20 mouse cellular contexts compared by ENCODE assay signal in genomic region chr9:48796267-48796822, GRCm38 (mm10). TPM values are rescaled to one million over a fixed set of nuclear protein-coding genes. Genes with fewer than 3 reads are reported as not detected.
DNase-seq lines count a peak whose midpoint lies in the region; ATAC-seq and TF ChIP-seq lines count a peak whose summit lies in the region.
"Had no signal": no experiment of that assay in that cellular context is flagged by ENCODE, and none has a peak within 500 bp of the region (broad histone marks: within the 10 kb centered on the region; RNA-seq: fewer than 3 reads in every experiment).

No protein-coding gene starts in this region.

- no peak for TF ChIP-seq POLR2A in liver, adult 2 months (IDR thresholded peaks at IDR 0.05; ENCODE audit: extremely low read depth, insufficient read depth, low read length)

- peak overlapping the region; percentile 79 for H3K9ac ChIP-seq in liver, adult 2 months (ENCODE audit: low read depth, low read length)
- H3K9ac ChIP-seq in liver, embryonic 12.5 days = no peak overlapping the region
- H3K9ac ChIP-seq in hindbrain, embryonic 13.5 days = no peak overlapping the region
- no peak overlapping the region for H3K9ac ChIP-seq in limb, embryonic 11.5 days (ENCODE audit: low read length)
- H3K9ac ChIP-seq in neural tube, embryonic 12.5 days = no peak overlapping the region
- H3K9ac ChIP-seq: stomach, embryonic 15.5 days had no signal

- no peak for TF ChIP-seq CTCF in liver, adult 2 months (IDR thresholded peaks at IDR 0.05; ENCODE audit: low read depth, low read length)

- H3K27me3 ChIP-seq in liver, adult 2 months (ENCODE audit: control insufficient read depth, insufficient read depth, low read length) = no peaks in the 10 kb centered on the region
- peaks cover 44% of the 10 kb centered on the region for H3K27me3 ChIP-seq in liver, embryonic 12.5 days (replicated peaks)
- no peaks in the 10 kb centered on the region for H3K27me3 ChIP-seq in hindbrain, embryonic 13.5 days
- no peaks in the 10 kb centered on the region; the same call in none of the 2 replicates for H3K27me3 ChIP-seq in limb, embryonic 11.5 days (ENCODE audit: control insufficient read depth, insufficient read depth, low read length)
- H3K27me3 ChIP-seq in neural tube, embryonic 12.5 days (replicated peaks) = no peaks in the 10 kb centered on the region
- H3K27me3 ChIP-seq in heart, embryonic 10.5 days (ENCODE audit: insufficient read depth, poor library complexity, severe bottlenecking) = peaks cover 15% of the 10 kb centered on the region

- H3K4me2 ChIP-seq in liver, embryonic 12.5 days = no peak overlapping the region
- H3K4me2 ChIP-seq in hindbrain, embryonic 13.5 days = no peak overlapping the region
- H3K4me2 ChIP-seq in limb, embryonic 11.5 days (ENCODE audit: low read depth, severe bottlenecking) = peak overlapping the region; percentile 30; the same call in 1 of the 2 replicates
- peak overlapping the region; percentile 22; the same call in 1 of the 2 replicates for H3K4me2 ChIP-seq in neural tube, embryonic 12.5 days (replicated peaks)
- H3K4me2 ChIP-seq: stomach, embryonic 15.5 days had no signal

- peak overlapping the region; percentile 47 for H3K4me3 ChIP-seq in liver, adult 2 months (ENCODE audit: insufficient read depth, low read depth, low read length)
- no peak overlapping the region for H3K4me3 ChIP-seq in liver, embryonic 12.5 days
- H3K4me3 ChIP-seq in hindbrain, embryonic 13.5 days = no peak overlapping the region
- H3K4me3 ChIP-seq in limb, embryonic 11.5 days (ENCODE audit: low read depth, low read length) = no peak overlapping the region
- no peak overlapping the region for H3K4me3 ChIP-seq in neural tube, embryonic 12.5 days
- H3K4me3 ChIP-seq in heart, embryonic 10.5 days = no peak overlapping the region
- H3K4me3 ChIP-seq: stomach, embryonic 15.5 days had no signal

- peaks cover 44% of the 10 kb centered on the region for H3K4me1 ChIP-seq in liver, adult 2 months (ENCODE audit: control insufficient read depth, insufficient read depth, low read length)
- H3K4me1 ChIP-seq in liver, embryonic 12.5 days = peaks cover 52% of the 10 kb centered on the region
- peaks cover 29% of the 10 kb centered on the region for H3K4me1 ChIP-seq in hindbrain, embryonic 13.5 days (replicated peaks)
- peaks cover 29% of the 10 kb centered on the region for H3K4me1 ChIP-seq in limb, embryonic 11.5 days (ENCODE audit: control insufficient read depth, insufficient read depth, low read length)
- H3K4me1 ChIP-seq in neural tube, embryonic 12.5 days = peaks cover 18% of the 10 kb centered on the region
- H3K4me1 ChIP-seq in heart, embryonic 10.5 days = peaks cover 28% of the 10 kb centered on the region

- H3K79me2 ChIP-seq in liver, adult 2 months (ENCODE audit: control insufficient read depth, insufficient read depth, low read length) = peaks cover 27% of the 10 kb centered on the region; the same call in 1 of the 2 replicates

- H3K9me3 ChIP-seq in liver, embryonic 12.5 days (replicated peaks) = no peaks in the 10 kb centered on the region
- no peaks in the 10 kb centered on the region for H3K9me3 ChIP-seq in hindbrain, embryonic 13.5 days
- H3K9me3 ChIP-seq in limb, embryonic 11.5 days (ENCODE audit: control insufficient read depth, low read length) = no peaks in the 10 kb centered on the region
- H3K9me3 ChIP-seq in neural tube, embryonic 12.5 days = no peaks in the 10 kb centered on the region
- no peaks in the 10 kb centered on the region for H3K9me3 ChIP-seq in heart, embryonic 10.5 days
- H3K9me3 ChIP-seq: stomach, embryonic 15.5 days had no signal

- peak; percentile 74 for DNase-seq in liver, adult 2 months (ENCODE audit: extremely low read depth, low read depth, low spot score)
- peak; percentile 47 for DNase-seq in limb, embryonic 11.5 days (ENCODE audit: low spot score)
- DNase-seq in heart, embryonic 10.5 days (ENCODE audit: low spot score) = no peak
- no peak for DNase-seq in adrenal gland, adult 18-20 months (ENCODE audit: low spot score in 2 of 2)
- no peak for DNase-seq in cerebellum, adult 8-10 months
- DNase-seq: adrenal gland, postnatal 10 days; cerebellum, adult 2 months; gastrocnemius, postnatal 14 days; heart, postnatal 36 days; kidney, adult 18-20 months; liver; lung, postnatal 10 days; spleen, adult 18-20 months; thymus, postnatal 14 days had no signal

- no peak for ATAC-seq in liver, embryonic 12.5 days
- peak; percentile 46; the same call in 1 of the 2 replicates for ATAC-seq in hindbrain, embryonic 13.5 days (ENCODE audit: low FRiP score)
- ATAC-seq in limb, embryonic 11.5 days (ENCODE audit: insufficient number of reproducible peaks, low FRiP score, low TSS enrichment, low read depth) = peak; percentile 70; the same call in 1 of the 2 replicates
- ATAC-seq in neural tube, embryonic 12.5 days (ENCODE audit: low FRiP score, low read depth) = no peak
- ATAC-seq: CD4-positive, CD25-positive, alpha-beta regulatory T cell, adult 4 months; forebrain, embryonic 16.5 days had no signal

- H3K36me3 ChIP-seq in liver, adult 2 months (ENCODE audit: control insufficient read depth, insufficient read depth, low read length) = peaks cover 3% of the 10 kb centered on the region
- no peaks in the 10 kb centered on the region for H3K36me3 ChIP-seq in liver, embryonic 12.5 days
- H3K36me3 ChIP-seq in hindbrain, embryonic 13.5 days = no peaks in the 10 kb centered on the region
- H3K36me3 ChIP-seq in limb, embryonic 11.5 days (ENCODE audit: control insufficient read depth, insufficient read depth, low read length) = no peaks in the 10 kb centered on the region
- no peaks in the 10 kb centered on the region for H3K36me3 ChIP-seq in neural tube, embryonic 12.5 days
- H3K36me3 ChIP-seq in heart, embryonic 10.5 days = no peaks in the 10 kb centered on the region
- H3K36me3 ChIP-seq: stomach, embryonic 15.5 days had no signal

- H3K27ac ChIP-seq in liver, adult 2 months (replicated peaks; ENCODE audit: insufficient read depth, low read depth, low read length) = peak overlapping the region; percentile 88
- H3K27ac ChIP-seq in liver, embryonic 12.5 days = no peak overlapping the region
- H3K27ac ChIP-seq in hindbrain, embryonic 13.5 days = 0 out of 2 replicates have a peak overlapping the region, but pooled peaks have one; percentile 19
- H3K27ac ChIP-seq in limb, embryonic 11.5 days (replicated peaks; ENCODE audit: low read depth, low read length) = no peak overlapping the region
- no peak overlapping the region for H3K27ac ChIP-seq in neural tube, embryonic 12.5 days
- no peak overlapping the region for H3K27ac ChIP-seq in heart, embryonic 10.5 days
- H3K27ac ChIP-seq: stomach, embryonic 15.5 days had no signal

- WGBS in liver, adult 2 months = 29% methylated on average over 11 of the region's 11 CpGs
- 64% methylated on average over 11 of the region's 11 CpGs for WGBS in liver, embryonic 12.5 days (ENCODE audit: insufficient replicate concordance)
- 35% methylated on average over 11 of the region's 11 CpGs for WGBS in hindbrain, embryonic 13.5 days
- WGBS in limb, embryonic 11.5 days = 11% methylated on average over 11 of the region's 11 CpGs
- WGBS in neural tube, embryonic 12.5 days = 36% methylated on average over 11 of the region's 11 CpGs
- 37% methylated on average over 11 of the region's 11 CpGs for WGBS in heart, embryonic 10.5 days

RNA-seq across cellular contexts. Expression of gene Zbtb16, which starts 39.7 kb away (rescaled TPM):
- total RNA-seq in liver, adult 2 months (2014; rRNA removed) = 19.3 and 24.2 TPM in 2 replicates
- 5.3 and 7.2 TPM in 2 replicates for polyA plus RNA-seq in liver, adult 2 months (2012; rRNA removed)
- 1.5 and 1.6 TPM in 2 replicates for polyA plus RNA-seq in liver, embryonic 12.5 days (2016; fragmentation: Nextera tagmentation; extraction: Ambion mirVana)
- polyA plus RNA-seq in hindbrain, embryonic 13.5 days (2015; fragmentation: Nextera tagmentation; extraction: Ambion mirVana) = 6.3 TPM in 2 replicates
- polyA plus RNA-seq in limb, embryonic 11.5 days (2014; fragmentation: Nextera tagmentation; extraction: Ambion mirVana) = 5.9 and 7.5 TPM in 2 replicates
- 7.7 TPM in 2 replicates for polyA plus RNA-seq in neural tube, embryonic 12.5 days (2016; fragmentation: Nextera tagmentation; extraction: Ambion mirVana)
- 2.6 and 3.1 TPM in 2 replicates for polyA plus RNA-seq in heart, embryonic 10.5 days (2016; fragmentation: Nextera tagmentation; extraction: Ambion mirVana)
- total RNA-seq in adrenal gland, adult 18-20 months (2021) = 10 to 100 TPM; 77.6 to 92.0 TPM
- polyA plus RNA-seq: CD4-positive, CD25-positive, alpha-beta regulatory T cell, adult 4 months had no signal

Comparison
In these comparisons a context has a peak if more than half of its experiments do, and no peak if none do; other contexts are left out.
1. H3K27ac ChIP-seq: peak in liver, adult 2 months (single experiment) and hindbrain, embryonic 13.5 days (single experiment); none in liver, embryonic 12.5 days (single experiment), limb, embryonic 11.5 days (single experiment), neural tube, embryonic 12.5 days (single experiment) and heart, embryonic 10.5 days (single experiment).
2. DNase-seq: peak in liver, adult 2 months (single experiment) and limb, embryonic 11.5 days (single experiment); none in heart, embryonic 10.5 days (single experiment), adrenal gland, adult 18-20 months (0 of 2) and cerebellum, adult 8-10 months (single experiment).
3. ATAC-seq: peak in hindbrain, embryonic 13.5 days (single experiment) and limb, embryonic 11.5 days (single experiment); none in liver, embryonic 12.5 days (single experiment) and neural tube, embryonic 12.5 days (single experiment).
4. H3K4me2 ChIP-seq: peak in limb, embryonic 11.5 days (single experiment) and neural tube, embryonic 12.5 days (single experiment); none in liver, embryonic 12.5 days (single experiment) and hindbrain, embryonic 13.5 days (single experiment).